Mouse (Mus musculus) c-Kit-positive CD71-negative TER-119-negative erythroid progenitor cells, embryonic 14.5 days (primary cell): ENCODE measurements around the gene Rnf150.
A peak's percentile ranks its signal among the peaks of the same experiment; 100 is the strongest.
"Not testable (repeated sequence)": the region's sequence is repeated elsewhere in the genome, so short reads cannot be mapped to it uniquely, and the experiment has no call there.

ENCODE experiments used
- DNase-seq: peaks from one replicate; pipeline ENCODE4 v3.0.0-alpha.2; 2013; ENCODE audit warnings: low read depth

The Rnf150 gene

DNA sequence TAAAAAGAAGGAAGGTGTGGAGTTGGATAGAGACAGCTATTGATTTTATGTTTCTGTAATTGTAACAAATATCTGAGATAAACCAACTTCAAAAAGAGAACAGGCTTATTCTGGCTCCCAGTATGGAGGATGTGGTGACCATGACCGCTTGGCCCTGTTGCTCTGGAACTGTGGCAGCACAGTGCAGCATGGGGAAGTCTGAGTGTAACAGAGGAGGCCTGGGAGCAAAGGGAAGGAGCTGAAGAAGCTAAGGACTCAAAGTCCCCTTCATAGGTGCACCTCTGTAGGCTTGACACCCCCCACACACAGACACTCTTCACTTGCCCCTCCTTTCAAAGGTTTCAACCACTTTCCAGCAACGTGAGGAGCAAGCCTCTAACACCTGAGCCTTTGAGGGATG lies 214.2 kb downstream of the Rnf150 start:
- DNase-seq, result no peak

DNA sequence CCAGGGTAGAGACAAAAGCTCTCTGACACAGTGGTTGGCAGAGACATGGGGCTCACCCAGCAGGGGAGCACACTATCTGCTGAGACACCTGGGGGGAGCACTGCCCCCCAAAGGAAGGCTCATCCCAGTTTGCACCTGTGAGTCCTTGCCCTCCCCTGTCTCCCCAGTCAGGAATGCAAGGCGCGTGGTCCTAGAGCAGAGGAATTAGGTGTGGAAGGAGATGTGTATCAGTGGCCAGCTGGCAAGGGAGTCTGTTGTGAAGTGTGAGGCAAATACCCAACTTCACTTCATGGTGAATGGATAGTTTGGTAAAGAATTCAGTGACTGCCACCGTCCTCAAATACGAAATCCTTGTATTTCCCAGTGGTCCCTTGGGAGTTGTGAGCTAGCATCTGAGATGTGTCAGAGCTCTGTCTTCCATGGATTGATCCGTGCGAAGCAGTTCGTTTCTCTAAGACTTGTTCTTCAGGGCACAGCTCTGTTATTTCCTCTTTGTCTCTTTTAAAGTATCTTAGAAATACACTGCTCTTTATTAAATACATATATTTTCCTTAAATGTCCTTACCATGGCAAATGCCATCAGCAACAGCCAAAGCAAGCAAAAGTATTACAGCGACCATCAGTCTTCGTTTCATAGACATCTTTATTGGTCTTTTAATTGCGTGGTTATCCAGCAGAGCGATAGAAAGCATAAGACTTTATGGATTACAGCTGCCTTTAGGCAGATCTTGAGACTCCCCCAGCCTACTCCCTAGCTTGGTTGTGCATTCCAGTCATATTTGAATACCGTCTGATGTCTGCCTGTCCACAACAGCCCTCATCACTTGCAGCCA lies 215.8 kb downstream of the Rnf150 start:
- DNase-seq, result no peak

GRCm38 (mm10) chr8:83079534-83079844 lies 216.3 kb downstream of the Rnf150 start:
- DNase-seq, result no peak

- no peak for DNase-seq
Observed at GRCm38 (mm10) chr8:83081266-83081665, 218.1 kb downstream of the Rnf150 start.

GRCm38 (mm10) chr8:83081806-83082205 lies 218.7 kb downstream of the Rnf150 start:
- DNase-seq, result not testable (repeated sequence)

- no peak for DNase-seq
Observed at GRCm38 (mm10) chr8:83082251-83082650, 219.1 kb downstream of the Rnf150 start.

- no peak for DNase-seq
Observed at GRCm38 (mm10) chr8:83083452-83083851, 220.3 kb downstream of the Rnf150 start.

- DNase-seq, result no peak
Observed at GRCm38 (mm10) chr8:83085581-83085980, 222.4 kb downstream of the Rnf150 start.

DNA sequence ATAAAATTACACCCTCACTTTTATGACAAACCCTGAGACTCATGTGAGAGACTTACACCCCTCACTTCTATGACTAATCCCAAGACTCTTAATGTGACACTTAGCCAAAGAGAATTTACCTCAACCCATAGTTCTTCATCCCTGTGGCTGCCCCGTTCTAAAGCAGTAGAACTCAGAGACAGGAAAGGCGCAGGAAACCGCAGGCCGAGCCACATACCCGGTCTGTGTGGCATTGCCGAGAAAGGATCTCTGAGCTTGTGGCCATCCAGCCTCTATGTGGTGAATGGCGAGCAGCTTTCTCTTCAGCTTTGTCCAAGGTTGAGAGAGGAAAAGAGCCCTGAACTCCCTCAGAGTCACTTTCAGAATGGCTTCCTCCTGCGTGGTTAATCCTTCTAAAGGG lies 223.5 kb downstream of the Rnf150 start:
- no peak for DNase-seq

DNA sequence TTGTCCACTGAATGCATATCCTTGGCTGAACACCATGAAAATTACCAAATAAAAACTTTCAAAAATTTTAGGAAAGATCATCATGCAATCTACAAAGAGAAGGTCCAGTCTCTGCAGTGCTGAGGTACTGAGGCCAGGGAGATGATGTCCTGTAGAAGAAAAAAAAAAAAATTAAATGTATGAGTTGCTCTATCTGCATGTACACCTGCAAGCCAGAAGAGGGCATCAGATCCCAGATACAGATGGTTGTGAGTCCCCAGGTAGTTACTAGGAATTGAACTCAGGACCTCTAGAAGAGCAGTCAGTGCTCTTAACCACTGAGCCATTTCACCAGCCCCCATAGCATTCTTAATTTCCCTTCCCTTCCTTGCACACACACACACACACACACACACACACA lies 224.4 kb downstream of the Rnf150 start:
- DNase-seq, result no peak

DNA sequence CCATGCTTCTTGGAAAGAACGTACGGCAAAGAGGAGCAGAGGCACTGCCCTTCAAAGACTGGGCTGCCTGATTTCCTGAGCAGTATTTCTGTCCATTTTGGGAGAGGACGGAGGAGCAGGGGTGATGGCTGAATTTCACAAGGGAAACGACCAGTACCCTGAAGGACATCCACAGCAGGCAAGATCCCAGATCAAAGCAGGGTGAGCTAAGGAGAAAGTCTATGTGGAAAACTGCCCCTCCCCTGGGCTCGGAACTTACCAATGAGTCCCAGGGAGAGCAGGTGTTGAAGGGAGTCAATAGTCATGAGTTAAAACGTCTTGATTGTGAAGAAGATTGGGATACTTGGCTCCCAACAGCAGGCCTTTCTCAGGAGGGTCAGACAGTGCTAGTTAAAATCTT lies 225.0 kb downstream of the Rnf150 start:
- DNase-seq, result no peak

DNA sequence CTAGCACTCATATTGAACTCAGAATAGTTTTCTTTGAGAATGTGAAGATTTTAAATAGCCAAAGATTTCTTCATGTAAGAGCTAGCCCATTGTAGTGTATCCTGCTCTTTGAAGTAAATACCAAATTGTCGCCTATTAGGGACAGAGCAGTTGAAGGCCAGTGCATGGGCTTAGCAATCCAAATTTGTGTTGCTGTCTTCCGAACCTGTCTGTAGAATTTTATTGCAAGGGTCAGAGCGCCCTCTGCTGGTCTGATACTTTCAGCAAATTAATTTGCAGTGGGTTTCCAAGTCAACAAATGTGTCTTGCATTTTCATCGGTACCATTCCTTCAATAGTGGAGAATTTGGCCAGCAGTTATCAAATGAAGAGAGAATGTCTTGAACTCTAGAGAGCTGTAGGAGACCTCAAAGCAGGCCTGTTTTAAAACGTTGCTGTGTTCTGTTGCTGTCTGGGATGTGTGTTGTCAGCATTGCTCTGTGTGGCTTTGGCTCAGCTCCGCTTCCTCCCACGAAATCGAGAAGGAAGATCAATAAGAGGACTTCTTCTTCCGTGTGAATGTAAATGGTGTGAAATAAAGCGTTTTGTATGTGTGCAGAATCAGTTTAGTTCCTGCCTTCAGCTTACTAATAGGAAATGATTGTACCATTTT lies 226.3 kb downstream of the Rnf150 start:
- peak; percentile 78 for DNase-seq

DNA sequence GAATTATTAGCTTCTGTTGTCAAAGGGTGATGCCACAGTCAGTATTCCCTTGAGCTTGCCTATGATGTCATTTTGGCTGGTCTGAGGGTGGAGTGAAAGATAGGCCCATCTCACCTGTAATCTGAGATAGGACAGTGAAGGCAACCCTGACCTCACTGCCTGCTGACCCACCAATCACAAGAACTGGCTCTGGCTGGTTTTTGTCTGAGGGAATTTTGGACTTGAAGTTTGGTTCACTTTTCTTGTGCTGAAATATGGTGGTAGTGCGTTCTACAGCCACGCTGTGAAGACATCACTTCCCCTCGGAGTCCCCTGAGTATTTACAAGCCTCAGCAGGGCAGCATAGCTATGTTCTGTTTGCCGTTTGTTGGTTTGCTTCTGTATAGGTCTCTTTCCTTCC lies 227.3 kb downstream of the Rnf150 start:
- no peak for DNase-seq

DNA sequence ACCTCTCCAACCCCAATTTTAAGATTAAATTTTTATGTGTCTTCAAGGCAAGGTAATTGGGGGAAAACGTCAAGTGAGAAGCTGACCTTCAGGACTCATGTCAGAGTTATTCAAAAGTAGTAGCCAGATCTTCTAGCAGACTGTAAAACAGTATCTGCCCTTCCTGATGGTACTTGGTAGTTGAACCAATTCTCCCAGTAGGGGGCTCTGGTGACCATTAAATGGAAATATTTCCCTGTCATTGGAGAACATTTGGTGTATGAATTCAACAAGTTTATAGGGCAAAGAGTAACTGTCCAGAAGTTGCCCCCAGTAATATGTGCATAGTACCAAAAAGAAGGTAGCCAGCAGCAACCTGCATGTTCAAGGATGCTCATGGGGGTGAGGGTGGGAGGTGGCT lies 236.9 kb downstream of the Rnf150 start:
- DNase-seq, result no peak

- DNase-seq, result no peak
Observed at GRCm38 (mm10) chr8:83102957-83103510, 239.9 kb downstream of the Rnf150 start.

GRCm38 (mm10) chr8:83103968-83104367 lies 240.8 kb downstream of the Rnf150 start:
- DNase-seq, result no peak

DNA sequence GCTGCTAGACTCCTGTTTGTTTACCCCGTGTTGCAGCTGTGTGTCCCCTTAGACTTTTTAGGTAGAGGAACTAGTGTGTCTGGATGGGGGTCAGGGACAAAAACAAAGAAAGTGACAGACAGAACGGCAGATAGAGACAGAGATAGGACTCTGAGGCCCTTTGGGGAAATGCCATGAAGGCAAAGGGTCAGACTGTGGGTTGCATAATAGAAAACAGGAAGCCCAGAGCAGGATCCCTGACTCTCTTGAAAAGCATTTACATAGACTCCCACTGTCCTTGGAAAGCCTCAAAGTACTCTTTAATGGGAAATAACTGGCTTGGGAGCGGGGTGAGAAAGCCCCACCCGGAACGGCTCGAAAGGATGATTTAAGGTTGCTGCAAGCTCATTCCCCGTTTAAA lies 246.6 kb downstream of the Rnf150 start:
- no peak for DNase-seq

- no peak for DNase-seq
Observed at GRCm38 (mm10) chr8:83110177-83110576, 247.0 kb downstream of the Rnf150 start.

DNA sequence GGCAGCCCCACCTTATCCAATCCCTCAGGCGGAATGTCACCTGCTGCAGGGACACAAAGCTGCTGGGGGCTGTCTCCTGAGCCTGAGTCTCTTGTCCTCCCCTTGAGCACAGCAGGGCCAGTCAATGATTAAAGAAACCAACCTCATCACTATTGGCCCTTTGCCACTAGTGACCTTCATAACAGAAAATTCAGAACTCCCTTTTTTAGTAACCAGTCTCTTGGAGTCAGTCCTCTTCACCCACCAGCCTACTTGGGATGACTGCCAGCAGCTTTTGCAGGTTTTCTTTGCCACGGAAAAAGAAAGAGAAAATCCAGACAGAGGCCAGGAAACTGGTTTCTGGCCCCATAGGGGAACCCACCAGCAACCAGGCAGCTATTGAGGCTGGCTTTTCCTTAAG lies 271.9 kb downstream of the Rnf150 start:
- no peak for DNase-seq

DNA sequence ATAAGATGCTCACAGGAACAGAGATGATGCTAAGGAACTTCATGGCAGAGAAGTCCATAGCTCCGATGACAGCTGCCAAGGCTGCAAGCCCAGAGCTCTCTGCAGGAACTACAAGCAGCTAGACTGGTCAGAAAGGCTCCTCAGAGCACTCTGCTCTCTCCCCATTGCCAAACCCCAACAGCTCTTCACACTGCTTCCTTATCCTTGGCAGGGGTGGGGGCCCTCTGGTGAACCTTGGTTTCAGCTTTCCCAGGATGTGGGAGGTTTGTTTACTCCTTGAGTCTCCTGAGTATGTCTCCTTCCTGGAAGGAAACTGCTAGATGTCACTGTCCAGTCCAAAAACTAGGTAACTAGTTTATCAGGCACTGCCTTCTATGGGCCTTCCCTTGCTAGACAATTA lies 276.9 kb downstream of the Rnf150 start:
- no peak for DNase-seq

DNA sequence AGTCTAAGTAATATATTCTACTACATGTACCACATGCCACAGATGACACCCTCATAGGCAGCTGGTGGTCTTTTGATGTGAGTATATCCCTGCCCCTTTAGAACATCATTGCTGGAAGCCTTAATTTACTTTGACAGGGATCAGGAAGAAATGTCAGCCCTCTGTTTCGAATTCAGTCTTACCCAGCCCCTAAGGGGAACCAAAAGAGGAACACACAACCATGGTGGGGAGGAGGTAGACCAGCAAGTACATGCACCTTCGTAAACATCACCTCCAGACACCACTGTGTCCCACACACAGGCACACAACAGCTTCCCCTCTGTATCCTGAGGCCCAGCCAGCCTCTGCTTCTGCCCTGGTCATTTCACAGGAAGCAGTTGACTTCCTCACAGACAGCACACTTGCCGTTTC lies 277.6 kb downstream of the Rnf150 start:
- DNase-seq, result no peak
